Mouse (Mus musculus): Measurements from ENCODE around the gene Usp10. TPM values are rescaled to one million over a fixed set of nuclear protein-coding genes. Genes with fewer than 3 reads are reported as not detected.
A peak's percentile ranks its signal among the peaks of the same experiment; 100 is the strongest.

Gene Usp10
- polyA plus RNA-seq, 1 experiment, result 86.1 TPM

- Histone ChIP-seq H3K27me3 (ENCODE audit: control insufficient read depth, insufficient read depth, low read length) (no peaks in the 10 kb centered on the region), H3K27ac (ENCODE audit: insufficient read depth, low read depth, low read length) (no peak overlapping the region), H3K4me1 (ENCODE audit: control insufficient read depth, insufficient read depth, insufficient read length, low read length) (no peaks in the 10 kb centered on the region), H3K36me3 (ENCODE audit: control insufficient read depth, insufficient read depth, low read length) (peaks cover 7% of the 10 kb centered on the region), H3K4me3 (ENCODE audit: low read depth, low read length) (no peak overlapping the region)
- peak; percentile 66; the same call in 1 of the 2 replicates for TF ChIP-seq CTCF (IDR thresholded peaks at IDR 0.05; ENCODE audit: extremely low read depth, insufficient read length, insufficient replicate concordance, low read depth, low read length)
- TF ChIP-seq POLR2A (IDR thresholded peaks at IDR 0.05; ENCODE audit: low read depth, low read length), result no peak
- 42% methylated on average over 6 of the region's 6 CpGs for WGBS
Measured at GRCm38 (mm10) chr8:119927422-119928092, 17.4 kb downstream of the Usp10 start.

GRCm38 (mm10) chr8:119931317-119931716, 21.2 kb downstream of the Usp10 start:
- H3K36me3 ChIP-seq (ENCODE audit: control insufficient read depth, insufficient read depth, low read length), result peaks cover 24% of the 10 kb centered on the region
- WGBS, result 61% methylated on average over 4 of the region's 4 CpGs
- H3K4me3 ChIP-seq (ENCODE audit: low read depth, low read length), result no peak overlapping the region
- H3K27ac ChIP-seq (ENCODE audit: insufficient read depth, low read depth, low read length), result no peak overlapping the region
- no peaks in the 10 kb centered on the region for H3K4me1 ChIP-seq (ENCODE audit: control insufficient read depth, insufficient read depth, insufficient read length, low read length)
- H3K27me3 ChIP-seq (ENCODE audit: control insufficient read depth, insufficient read depth, low read length), result no peaks in the 10 kb centered on the region
- TF ChIP-seq CTCF (IDR thresholded peaks at IDR 0.05; ENCODE audit: extremely low read depth, insufficient read length, insufficient replicate concordance, low read depth, low read length) (no peak), POLR2A (IDR thresholded peaks at IDR 0.05; ENCODE audit: low read depth, low read length) (no peak)

GRCm38 (mm10) chr8:119933681-119934080, 23.5 kb downstream of the Usp10 start:
- Histone ChIP-seq H3K4me3 (ENCODE audit: low read depth, low read length) (no peak overlapping the region), H3K27me3 (ENCODE audit: control insufficient read depth, insufficient read depth, low read length) (no peaks in the 10 kb centered on the region), H3K36me3 (ENCODE audit: control insufficient read depth, insufficient read depth, low read length) (peaks cover 35% of the 10 kb centered on the region), H3K27ac (ENCODE audit: insufficient read depth, low read depth, low read length) (no peak overlapping the region), H3K4me1 (ENCODE audit: control insufficient read depth, insufficient read depth, insufficient read length, low read length) (no peaks in the 10 kb centered on the region)
- TF ChIP-seq CTCF (IDR thresholded peaks at IDR 0.05; ENCODE audit: extremely low read depth, insufficient read length, insufficient replicate concordance, low read depth, low read length), result no peak
- no peak for TF ChIP-seq POLR2A (IDR thresholded peaks at IDR 0.05; ENCODE audit: low read depth, low read length)
- WGBS, result 77% methylated on average over 4 of the region's 4 CpGs

GRCm38 (mm10) chr8:119935541-119935940, 25.4 kb downstream of the Usp10 start:
- H3K27me3 ChIP-seq (ENCODE audit: control insufficient read depth, insufficient read depth, low read length), result no peaks in the 10 kb centered on the region
- peaks cover 42% of the 10 kb centered on the region for H3K36me3 ChIP-seq (ENCODE audit: control insufficient read depth, insufficient read depth, low read length)
- no peak overlapping the region for H3K4me3 ChIP-seq (ENCODE audit: low read depth, low read length)
- no peak overlapping the region for H3K27ac ChIP-seq (ENCODE audit: insufficient read depth, low read depth, low read length)
- 61% methylated on average over 6 of the region's 6 CpGs for WGBS
- no peaks in the 10 kb centered on the region for H3K4me1 ChIP-seq (ENCODE audit: control insufficient read depth, insufficient read depth, insufficient read length, low read length)
- no peak for TF ChIP-seq POLR2A (IDR thresholded peaks at IDR 0.05; ENCODE audit: low read depth, low read length)
- no peak for TF ChIP-seq CTCF (IDR thresholded peaks at IDR 0.05; ENCODE audit: extremely low read depth, insufficient read length, insufficient replicate concordance, low read depth, low read length)

- TF ChIP-seq CTCF (IDR thresholded peaks at IDR 0.05; ENCODE audit: extremely low read depth, insufficient read length, insufficient replicate concordance, low read depth, low read length) (no peak), POLR2A (IDR thresholded peaks at IDR 0.05; ENCODE audit: low read depth, low read length) (no peak)
- Histone ChIP-seq H3K4me3 (ENCODE audit: low read depth, low read length) (no peak overlapping the region), H3K27me3 (ENCODE audit: control insufficient read depth, insufficient read depth, low read length) (no peaks in the 10 kb centered on the region), H3K36me3 (ENCODE audit: control insufficient read depth, insufficient read depth, low read length) (peaks cover 44% of the 10 kb centered on the region), H3K27ac (ENCODE audit: insufficient read depth, low read depth, low read length) (no peak overlapping the region), H3K4me1 (ENCODE audit: control insufficient read depth, insufficient read depth, insufficient read length, low read length) (0 out of 2 replicates have a peak, but pooled peaks cover 1% of the 10 kb centered on the region)
- WGBS, result 89% methylated on average over 7 of the region's 7 CpGs
Measured at GRCm38 (mm10) chr8:119938481-119938880, 28.3 kb downstream of the Usp10 start.

GRCm38 (mm10) chr8:119939336-119939735, 29.2 kb downstream of the Usp10 start:
- TF ChIP-seq POLR2A (IDR thresholded peaks at IDR 0.05; ENCODE audit: low read depth, low read length), result no peak
- TF ChIP-seq CTCF (IDR thresholded peaks at IDR 0.05; ENCODE audit: extremely low read depth, insufficient read length, insufficient replicate concordance, low read depth, low read length), result no peak
- H3K4me3 ChIP-seq (ENCODE audit: low read depth, low read length), result no peak overlapping the region
- H3K4me1 ChIP-seq (ENCODE audit: control insufficient read depth, insufficient read depth, insufficient read length, low read length), result peaks cover 7% of the 10 kb centered on the region; the same call in 1 of the 2 replicates
- 87% methylated on average over 2 of the region's 2 CpGs for WGBS
- peaks cover 40% of the 10 kb centered on the region for H3K36me3 ChIP-seq (ENCODE audit: control insufficient read depth, insufficient read depth, low read length)
- H3K27me3 ChIP-seq (ENCODE audit: control insufficient read depth, insufficient read depth, low read length), result no peaks in the 10 kb centered on the region
- no peak overlapping the region for H3K27ac ChIP-seq (ENCODE audit: insufficient read depth, low read depth, low read length)

- H3K27me3 ChIP-seq (ENCODE audit: control insufficient read depth, insufficient read depth, low read length), result no peaks in the 10 kb centered on the region
- peaks cover 40% of the 10 kb centered on the region for H3K36me3 ChIP-seq (ENCODE audit: control insufficient read depth, insufficient read depth, low read length)
- no peak for TF ChIP-seq CTCF (IDR thresholded peaks at IDR 0.05; ENCODE audit: extremely low read depth, insufficient read length, insufficient replicate concordance, low read depth, low read length)
- TF ChIP-seq POLR2A (IDR thresholded peaks at IDR 0.05; ENCODE audit: low read depth, low read length), result no peak
- peaks cover 7% of the 10 kb centered on the region; the same call in 1 of the 2 replicates for H3K4me1 ChIP-seq (ENCODE audit: control insufficient read depth, insufficient read depth, insufficient read length, low read length)
- 96% methylated on average over 18 of the region's 18 CpGs for WGBS
- H3K27ac ChIP-seq (ENCODE audit: insufficient read depth, low read depth, low read length), result no peak overlapping the region
- H3K4me3 ChIP-seq (ENCODE audit: low read depth, low read length), result no peak overlapping the region
Measured at GRCm38 (mm10) chr8:119941471-119941870, 31.3 kb downstream of the Usp10 start.

Measured in small intestine, adult 2 months (tissue).